Mouse (Mus musculus) myocyte (in vitro differentiated cells): Measurements from ENCODE around the gene St3gal3. TPM values are rescaled to one million over a fixed set of nuclear protein-coding genes. Genes with fewer than 3 reads are reported as not detected.

ENCODE experiments used
- H3K27me3 ChIP-seq: one replicate; pipeline ENCODE4 v1.6.1; 2011; ENCODE audit not compliant: control insufficient read depth, insufficient read depth, insufficient read length
- H3K36me3 ChIP-seq: one replicate; pipeline ENCODE4 v1.6.1; 2011; ENCODE audit not compliant: control insufficient read depth, insufficient read depth
- H3K4me2 ChIP-seq: one replicate; pipeline ENCODE4 v1.6.1; 2011; ENCODE audit warnings: low read depth, control low read depth
- H3K4me3 ChIP-seq: one replicate; pipeline ENCODE4 v1.5.1; 2011; ENCODE audit warnings: mild to moderate bottlenecking, control low read depth, moderate library complexity
- H3K79me2 ChIP-seq: one replicate; pipeline ENCODE4 v1.6.1; 2011; ENCODE audit not compliant: control insufficient read depth, insufficient read depth
- H3ac ChIP-seq: one replicate; pipeline ENCODE4 v1.6.1; 2011; ENCODE audit not compliant: control insufficient read depth, insufficient read length
- CEBPB ChIP-seq: IDR thresholded peaks from 2 replicates; pipeline ENCODE4 v1.6.1; 2011; ENCODE audit warnings: mild to moderate bottlenecking, moderate library complexity; ENCODE audit not compliant: poor library complexity, insufficient read depth, severe bottlenecking
- E2F4 ChIP-seq: IDR thresholded peaks from one replicate; pipeline ENCODE4 v1.6.1; 2011; ENCODE audit warnings: mild to moderate bottlenecking, control low read depth, moderate library complexity; ENCODE audit not compliant: insufficient read depth
- MAX ChIP-seq: IDR thresholded peaks from one replicate; pipeline ENCODE4 v1.6.1; 2011; ENCODE audit warnings: low read depth, mild to moderate bottlenecking, control low read depth
- MYOD1 ChIP-seq, 3 experiments: IDR thresholded peaks; one replicate each; pipeline ENCODE4 v1.6.1; 2011; ENCODE audit warnings: control low read depth in 2 of 3, low read depth in 2 of 3, mild to moderate bottlenecking in 2 of 3, moderate library complexity in 1 of 3; ENCODE audit not compliant: insufficient read length in 2 of 3, control insufficient read depth in 1 of 3
- MYOG ChIP-seq, 3 experiments: IDR thresholded peaks; one replicate each; pipeline ENCODE4 v1.6.1; 2011; ENCODE audit warnings: control low read depth in 2 of 3, low read depth in 2 of 3, mild to moderate bottlenecking in 2 of 3; ENCODE audit not compliant: insufficient read length in 2 of 3, control insufficient read depth in 1 of 3, insufficient read depth in 1 of 3
- POLR2A ChIP-seq: IDR thresholded peaks from one replicate; pipeline ENCODE4 v1.6.1; 2011; ENCODE audit warnings: low read depth, mild to moderate bottlenecking, control low read depth, moderate library complexity; ENCODE audit not compliant: insufficient read length
- POLR2AphosphoS2 ChIP-seq: IDR thresholded peaks from one replicate; pipeline ENCODE4 v1.6.1; 2011; ENCODE audit warnings: low read depth, control low read depth; ENCODE audit not compliant: insufficient read length
- REST ChIP-seq: IDR thresholded peaks from one replicate; pipeline ENCODE4 v1.6.1; 2011; ENCODE audit warnings: mild to moderate bottlenecking, control low read depth, moderate library complexity; ENCODE audit not compliant: insufficient read depth, insufficient read length
- SRF ChIP-seq: IDR thresholded peaks from one replicate; pipeline ENCODE4 v1.6.1; 2011; ENCODE audit warnings: low read depth; ENCODE audit not compliant: control insufficient read depth, insufficient read length
- TCF12 ChIP-seq: IDR thresholded peaks from one replicate; pipeline ENCODE4 v1.6.1; 2011; ENCODE audit warnings: mild to moderate bottlenecking, control low read depth; ENCODE audit not compliant: poor library complexity, insufficient read depth, severe bottlenecking
- TCF3 ChIP-seq: IDR thresholded peaks from one replicate; pipeline ENCODE4 v1.6.1; 2011; ENCODE audit warnings: low read depth, control low read depth; ENCODE audit not compliant: insufficient read length
- USF1 ChIP-seq: IDR thresholded peaks from one replicate; pipeline ENCODE4 v1.6.1; 2011; ENCODE audit warnings: low read depth, mild to moderate bottlenecking, control low read depth, moderate library complexity
- polyA plus RNA-seq: library from polyadenylated mRNA; unstranded; fragments of >200 nt; fragmentation: generic; extraction: Trizol; gene quantifications from one replicate; pipeline ENCODE4 v1.2.1, GENCODE M21; 2012; ENCODE audit warnings: missing spikeins

The St3gal3 gene
- polyA plus RNA-seq, 1 experiment: 45.1 TPM

DNA sequence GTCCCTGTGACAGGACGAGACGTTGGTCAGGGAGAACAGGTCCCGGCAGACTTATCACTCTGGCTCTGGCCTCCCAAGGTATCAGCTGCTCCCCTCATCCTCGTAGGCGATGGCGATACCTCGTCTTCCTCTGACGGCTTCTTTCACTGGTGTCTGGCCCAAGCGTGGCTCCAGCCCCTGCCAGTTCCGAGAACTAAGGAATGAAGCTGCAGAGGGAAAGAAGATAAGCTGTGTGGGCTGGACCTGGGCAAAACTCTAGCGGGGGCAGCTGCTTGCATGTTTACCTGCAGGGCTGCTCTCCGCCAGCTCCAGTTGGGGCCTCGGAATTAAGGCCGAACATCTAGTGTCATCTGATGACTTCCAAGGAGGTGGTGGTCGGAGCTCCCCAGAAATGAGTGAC lies 245.2 kb downstream of the St3gal3 start:
- H3ac ChIP-seq: no peak overlapping the region

DNA sequence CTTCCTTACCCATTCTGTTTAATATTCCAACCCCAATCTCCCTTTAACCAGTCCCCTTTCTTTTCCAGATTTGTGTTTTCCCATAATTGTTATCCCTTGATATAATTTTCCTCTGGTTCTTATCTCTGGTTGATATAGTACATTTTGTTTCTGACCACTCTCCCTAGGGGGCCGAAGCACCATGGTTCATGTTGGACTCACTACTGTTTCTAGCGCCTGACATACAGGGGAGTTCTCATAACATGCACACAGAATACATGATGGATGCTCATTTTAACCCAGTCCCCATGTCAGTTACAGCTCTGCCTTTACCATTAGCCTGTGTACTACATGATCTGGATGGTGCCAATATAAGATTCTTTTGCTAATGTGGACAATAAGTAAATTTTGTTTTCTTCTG lies 246.8 kb downstream of the St3gal3 start:
- TF ChIP-seq MAX (no peak), TCF12 (no peak), CEBPB (no peak), E2F4 (no peak), SRF (no peak), MYOG (IDR thresholded peaks at IDR 0.05; ENCODE audit: control insufficient read depth in 1 of 3, insufficient read depth in 1 of 3, insufficient read length in 2 of 3, low read depth in 2 of 3) (no peak), USF1 (no peak)
- Histone ChIP-seq H3K79me2 (peaks cover 24% of the 10 kb centered on the region), H3K36me3 (peaks cover 6% of the 10 kb centered on the region), H3K4me2 (peak overlapping the region; percentile 96), H3K4me3 (peak overlapping the region; percentile 66), H3K27me3 (no peaks in the 10 kb centered on the region), H3ac (no peak overlapping the region)

More for the DNA sequence above, 245.2 kb downstream of the St3gal3 start:
- peaks cover 17% of the 10 kb centered on the region for H3K79me2 ChIP-seq
- peaks cover 6% of the 10 kb centered on the region for H3K36me3 ChIP-seq
- H3K4me3 ChIP-seq: no peak overlapping the region
- H3K27me3 ChIP-seq: no peaks in the 10 kb centered on the region
- TF ChIP-seq TCF12: no peak
- no peak overlapping the region for H3K4me2 ChIP-seq

DNA sequence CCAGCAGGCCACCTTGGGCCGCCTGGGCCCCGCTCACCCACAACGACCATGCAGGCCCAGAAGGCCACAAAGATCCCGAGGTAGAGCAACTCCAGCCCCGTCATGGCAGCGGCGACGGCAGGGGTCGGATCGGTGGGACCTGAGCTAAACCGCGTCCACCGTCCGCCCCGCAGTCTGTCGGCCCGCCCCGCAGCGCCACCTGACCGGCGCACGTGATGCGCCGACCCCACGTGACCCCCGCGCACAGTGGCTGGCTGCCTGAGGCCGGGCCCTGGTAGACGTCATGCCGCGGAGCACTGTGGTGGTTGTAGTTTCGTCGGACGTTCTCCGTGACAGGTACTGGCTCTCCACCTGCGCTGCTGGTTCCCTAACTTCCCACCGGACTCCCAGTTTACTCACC lies 247.6 kb downstream of the St3gal3 start, which contains the start of gene Atp6v0b:
Atp6v0b (minus strand) TSS at position 201 of the 400 bp plus-strand sequence.
- peaks cover 24% of the 10 kb centered on the region for H3K79me2 ChIP-seq
- peaks cover 6% of the 10 kb centered on the region for H3K36me3 ChIP-seq
- TF ChIP-seq USF1 (peak; percentile 99), E2F4 (peak; percentile 9), REST (no peak), POLR2A (peak; percentile 97), SRF (peak; percentile 17), MYOG (IDR thresholded peaks at IDR 0.05; ENCODE audit: control insufficient read depth in 1 of 3, insufficient read depth in 1 of 3, insufficient read length in 2 of 3, low read depth in 2 of 3) (peak in 2 of 3 experiments; percentile 65 to 71), MYOD1 (IDR thresholded peaks at IDR 0.05; ENCODE audit: control insufficient read depth in 1 of 3, insufficient read length in 2 of 3, low read depth in 2 of 3) (peak in 2 of 3 experiments; percentile 32 to 77), CEBPB (no peak), TCF3 (peak; percentile 43), MAX (no peak), POLR2AphosphoS2 (peak; percentile 96), TCF12 (no peak)
- peak within 1 kb of the TSS; percentile 60 for H3ac ChIP-seq
- H3K27me3 ChIP-seq: no peaks in the 10 kb centered on the region
- H3K4me2 ChIP-seq: peak within 1 kb of the TSS; percentile 96
- peak within 1 kb of the TSS; percentile 66 for H3K4me3 ChIP-seq

DNA sequence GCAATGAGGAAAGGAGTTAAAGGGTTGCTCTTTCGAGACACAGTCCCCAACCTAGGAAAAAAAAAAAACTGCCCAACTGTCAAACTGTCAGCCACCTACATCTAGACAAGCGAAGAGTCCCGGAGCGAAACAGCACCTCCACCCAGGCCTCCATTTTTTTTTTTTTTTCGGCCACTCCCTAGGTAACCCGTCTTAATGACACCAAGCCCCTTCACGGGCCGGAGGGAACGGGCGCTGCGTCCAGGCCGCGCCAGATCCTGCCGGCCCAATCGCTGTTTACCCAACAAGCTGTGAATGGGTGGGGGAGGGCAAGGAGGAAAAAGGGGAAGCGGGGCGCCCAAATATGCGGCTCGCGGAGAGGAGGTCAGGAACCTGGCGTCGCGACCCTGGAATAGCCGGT lies 248.1 kb downstream of the St3gal3 start:
- Histone ChIP-seq H3K79me2 (peaks cover 24% of the 10 kb centered on the region), H3K36me3 (peaks cover 6% of the 10 kb centered on the region), H3K27me3 (no peaks in the 10 kb centered on the region), H3K4me2 (peak overlapping the region; percentile 85), H3ac (peak overlapping the region; percentile 60), H3K4me3 (peak overlapping the region; percentile 66)
- TF ChIP-seq SRF: no peak
- TF ChIP-seq REST: no peak
- TF ChIP-seq MYOG (IDR thresholded peaks at IDR 0.05; ENCODE audit: control insufficient read depth in 1 of 3, insufficient read depth in 1 of 3, insufficient read length in 2 of 3, low read depth in 2 of 3): no peak
- no peak for TF ChIP-seq POLR2AphosphoS2
- no peak for TF ChIP-seq USF1
- no peak for TF ChIP-seq MAX
- TF ChIP-seq POLR2A: no peak
- no peak for TF ChIP-seq MYOD1 (IDR thresholded peaks at IDR 0.05; ENCODE audit: control insufficient read depth in 1 of 3, insufficient read length in 2 of 3, low read depth in 2 of 3)
- no peak for TF ChIP-seq CEBPB
- no peak for TF ChIP-seq E2F4
- TF ChIP-seq TCF12: no peak
- no peak for TF ChIP-seq TCF3

DNA sequence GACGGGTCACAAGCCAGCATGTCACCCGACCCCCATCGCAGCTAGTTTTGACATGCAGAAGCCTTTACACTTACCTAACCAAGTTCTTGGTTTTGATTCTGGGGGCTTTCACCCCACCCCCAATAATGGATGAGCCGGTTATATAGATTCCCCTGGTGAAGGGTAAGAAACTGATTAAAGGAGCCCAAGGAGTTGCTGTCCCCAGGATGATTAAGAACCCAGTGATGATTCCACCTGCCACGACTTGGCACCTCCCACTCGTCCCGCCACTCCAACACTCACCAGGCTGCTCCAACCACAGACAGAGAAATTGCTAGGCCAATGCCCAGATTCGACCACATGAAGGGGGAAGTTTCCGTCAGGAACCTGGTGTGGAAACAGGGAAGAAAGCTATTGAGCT lies 248.7 kb downstream of the St3gal3 start:
- H3K27me3 ChIP-seq: no peaks in the 10 kb centered on the region
- H3K36me3 ChIP-seq: peaks cover 6% of the 10 kb centered on the region
- peak in 1 of 3 experiments; percentile 34 for TF ChIP-seq MYOD1 (IDR thresholded peaks at IDR 0.05; ENCODE audit: control insufficient read depth in 1 of 3, insufficient read length in 2 of 3, low read depth in 2 of 3)
- no peak for TF ChIP-seq POLR2A
- no peak for TF ChIP-seq USF1
- no peak for TF ChIP-seq MAX
- no peak for TF ChIP-seq CEBPB
- TF ChIP-seq TCF12: no peak
- TF ChIP-seq MYOG (IDR thresholded peaks at IDR 0.05; ENCODE audit: control insufficient read depth in 1 of 3, insufficient read depth in 1 of 3, insufficient read length in 2 of 3, low read depth in 2 of 3): no peak
- no peak for TF ChIP-seq TCF3
- no peak overlapping the region for H3ac ChIP-seq
- peak overlapping the region; percentile 66 for H3K4me3 ChIP-seq
- peak overlapping the region; percentile 85 for H3K4me2 ChIP-seq
- H3K79me2 ChIP-seq: peaks cover 24% of the 10 kb centered on the region
